Mouse (Mus musculus) midbrain, postnatal 0 days (tissue): ENCODE results near the gene Minar1. TPM values are rescaled to one million over a fixed set of nuclear protein-coding genes. Genes with fewer than 3 reads are reported as not detected.
A peak's percentile ranks its signal among the peaks of the same experiment; 100 is the strongest.

Source experiments
- ATAC-seq: fragments of 200-750 bp; cut with Nextera tagmentation; 2 replicates; pipeline ENCODE4 v1.8.0; 2017; ENCODE audit warnings: moderate number of reproducible peaks, mild to moderate bottlenecking, moderate TSS enrichment, moderate library complexity; ENCODE audit not compliant: low FRiP score
- DNase-seq: peaks from one replicate; pipeline ENCODE4 v3.0.0-alpha.2; 2015; ENCODE audit warnings: low spot score
- H3K27ac ChIP-seq: fragments of 300-500 bp; sonication (generic); 2 replicates; pipeline ENCODE4 v1.5.1; 2014; ENCODE audit warnings: low read depth, mild to moderate bottlenecking, low read length, mixed read lengths
- H3K27me3 ChIP-seq: fragments of 300-500 bp; sonication (generic); 2 replicates; pipeline ENCODE4 v1.6.1; 2014; ENCODE audit warnings: low read length, control low read depth, mixed read lengths; ENCODE audit not compliant: insufficient read depth
- H3K36me3 ChIP-seq: fragments of 300-500 bp; sonication (generic); 2 replicates; pipeline ENCODE4 v1.6.1; 2014; ENCODE audit warnings: low read length, control low read depth, mixed read lengths; ENCODE audit not compliant: insufficient read depth
- H3K4me1 ChIP-seq: fragments of 300-500 bp; sonication (generic); 2 replicates; pipeline ENCODE4 v1.6.1; 2014; ENCODE audit warnings: mild to moderate bottlenecking, control low read depth, antibody characterized with exemption, low read length, mixed read lengths; ENCODE audit not compliant: insufficient read depth
- H3K4me2 ChIP-seq: fragments of 300-500 bp; sonication (generic); 2 replicates; pipeline ENCODE4 v1.6.1; 2014; ENCODE audit warnings: low read depth, mild to moderate bottlenecking, low read length, mixed read lengths; ENCODE audit not compliant: poor library complexity, severe bottlenecking
- H3K4me3 ChIP-seq: fragments of 300-500 bp; sonication (generic); 2 replicates; pipeline ENCODE4 v1.5.1; 2014; ENCODE audit warnings: low read depth, mild to moderate bottlenecking, low read length, moderate library complexity
- H3K9ac ChIP-seq: fragments of 300-500 bp; sonication (generic); replicated peaks from 2 replicates; pipeline ENCODE4 v1.6.1; 2014; ENCODE audit warnings: mild to moderate bottlenecking, low read length, moderate library complexity, mixed read lengths; ENCODE audit not compliant: poor library complexity, severe bottlenecking
- H3K9me3 ChIP-seq: fragments of 300-500 bp; sonication (generic); 2 replicates; pipeline ENCODE4 v1.6.1; 2016; ENCODE audit warnings: low read length, control low read depth
- CTCF ChIP-seq: IDR thresholded peaks from 2 replicates; pipeline ENCODE4 v1.5.1; 2016; ENCODE audit warnings: antibody characterized with exemption, mild to moderate bottlenecking
- WGBS: fragments of 180-500 bp; shearing (Covaris S2); extraction: QIAGEN DNeasy Blood & Tissue Kit; methylation state at CpG from one replicate; pipeline ENCODE4 v1.1.7; 2014; 5-methylcytosine and 5-hydroxymethylcytosine counted together
- polyA plus RNA-seq: library from polyadenylated mRNA; unstranded; fragments of >200 nt; fragmentation: Nextera tagmentation; extraction: Ambion mirVana; gene quantifications from 2 replicates; pipeline ENCODE4 v1.2.1, GENCODE M21; 2015
- total RNA-seq: library from RNA; depleted of rRNA; stranded (reverse); fragments of >200 nt; gene quantifications from 2 replicates; pipeline ENCODE4 v1.2.3, GENCODE M21; 2014; rRNA removed

The Minar1 gene
- 17.3 and 17.7 TPM in 2 replicates for total RNA-seq
- 3.1 and 3.5 TPM in 2 replicates for polyA plus RNA-seq

DNA sequence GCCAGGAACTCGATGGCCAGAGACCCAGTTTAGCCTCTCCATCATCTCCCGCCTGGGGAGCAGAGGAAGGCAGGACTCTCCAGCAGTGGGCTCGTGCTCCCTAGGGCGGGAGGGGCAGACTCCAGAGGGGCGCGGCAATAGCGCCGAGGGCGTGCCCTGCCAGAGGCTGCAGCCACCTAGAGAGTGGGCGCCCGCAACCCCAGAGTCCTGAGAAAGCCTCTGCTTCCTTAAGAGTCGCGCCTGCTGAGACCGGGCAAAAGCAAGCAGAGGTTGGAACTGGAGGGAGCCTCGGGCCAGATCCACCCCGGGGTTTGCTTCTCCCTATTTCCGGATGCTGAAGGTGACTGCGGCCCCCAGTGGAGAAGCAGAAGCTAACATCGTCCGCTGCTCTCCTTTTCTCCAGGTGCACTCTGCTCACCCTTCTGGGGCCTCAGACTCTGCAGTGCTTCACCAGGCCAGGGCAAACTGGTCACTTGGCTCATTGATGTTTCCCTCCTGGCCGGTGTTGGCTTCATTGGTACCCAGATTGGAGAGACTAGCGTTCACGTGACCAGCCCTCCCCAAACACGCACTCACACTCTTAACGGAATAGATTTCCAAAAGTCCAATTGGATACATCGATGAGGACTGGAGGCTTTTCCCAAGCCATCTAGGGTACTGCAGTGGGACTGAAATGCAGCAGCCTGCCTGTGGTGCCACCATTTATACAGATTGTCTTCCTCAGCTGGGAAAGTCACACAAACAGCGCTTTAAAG lies at the start of gene Minar1:
TSS of gene Minar1 (minus strand) at position 120 of the 755 bp plus-strand sequence.
- peaks cover 11% of the 10 kb centered on the region; the same call in 1 of the 2 replicates for H3K27me3 ChIP-seq
- TF ChIP-seq CTCF: peak; percentile 69
- peak within 1 kb of the TSS; percentile 93 for H3K4me2 ChIP-seq
- peak within 1 kb of the TSS; percentile 47 for H3K9ac ChIP-seq
- H3K27ac ChIP-seq: no peak within 1 kb of the TSS
- no peaks in the 10 kb centered on the region for H3K9me3 ChIP-seq
- DNase-seq (peak; percentile 69), ATAC-seq (peak; percentile 80)
- peak within 1 kb of the TSS; percentile 64 for H3K4me3 ChIP-seq
- under 1% methylated on average over 27 of the region's 27 CpGs for WGBS
- H3K36me3 ChIP-seq: no peaks in the 10 kb centered on the region
- peaks cover 2% of the 10 kb centered on the region; the same call in 1 of the 2 replicates for H3K4me1 ChIP-seq

DNA sequence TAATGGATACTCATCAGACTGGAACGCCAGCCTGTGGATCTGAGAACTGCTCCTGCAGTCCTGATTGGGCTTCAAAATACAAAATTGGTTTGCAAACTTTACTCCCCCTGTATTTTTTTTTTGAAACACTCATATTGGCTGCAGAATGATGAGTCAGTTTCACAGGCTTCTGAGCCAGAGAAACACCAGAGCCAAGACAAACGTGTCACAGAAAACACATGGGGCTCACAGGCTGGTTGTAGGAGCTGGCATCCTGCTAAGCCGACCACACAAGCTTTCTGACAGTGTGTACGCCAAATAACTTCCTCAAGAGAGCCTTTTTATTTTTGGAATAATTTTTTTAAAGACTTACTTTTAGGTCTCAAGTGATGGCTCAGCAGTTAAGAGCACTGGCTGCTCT lies 47.0 kb upstream of the Minar1 start:
- no peak for DNase-seq
- no peak overlapping the region for H3K9ac ChIP-seq
- no peak for TF ChIP-seq CTCF
- no peak for ATAC-seq
- no peaks in the 10 kb centered on the region for H3K4me1 ChIP-seq
- no peak overlapping the region for H3K4me2 ChIP-seq
- 79% methylated on average over 4 of the region's 4 CpGs for WGBS
- H3K27me3 ChIP-seq: no peaks in the 10 kb centered on the region
- no peaks in the 10 kb centered on the region for H3K36me3 ChIP-seq
- no peak overlapping the region for H3K4me3 ChIP-seq
- H3K9me3 ChIP-seq: no peaks in the 10 kb centered on the region
- no peak overlapping the region for H3K27ac ChIP-seq

DNA sequence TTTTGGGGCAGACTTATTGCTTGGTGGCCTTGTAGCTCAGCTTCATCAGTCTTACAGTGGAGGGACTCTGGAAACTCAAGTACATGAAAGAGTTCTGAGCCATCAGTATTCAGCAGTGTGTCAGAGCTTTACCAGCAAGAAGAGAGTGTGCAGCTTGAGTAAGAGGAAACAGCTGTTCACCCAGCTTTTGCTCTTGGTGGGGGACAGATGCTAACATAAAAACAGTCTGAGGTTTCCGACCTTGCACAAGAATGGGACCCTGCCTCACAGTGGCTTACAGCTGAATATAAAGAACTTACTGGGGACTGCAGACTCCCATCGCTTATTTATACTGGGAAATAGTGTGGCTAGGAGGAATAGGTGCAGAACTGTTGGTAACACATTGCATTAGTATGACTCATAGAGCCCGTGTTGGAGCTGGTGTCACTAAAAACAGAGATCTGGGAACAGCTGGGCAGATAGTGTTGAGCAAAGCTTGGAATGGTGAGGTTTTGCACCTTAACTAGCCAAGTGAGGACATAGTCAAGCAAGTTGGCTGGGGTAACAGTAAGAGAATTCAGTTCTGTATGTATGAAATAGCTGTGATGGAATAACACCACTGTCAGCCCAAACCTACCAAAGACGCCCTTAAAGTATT lies 44.5 kb upstream of the Minar1 start:
- no peak for TF ChIP-seq CTCF
- Histone ChIP-seq H3K27ac (no peak overlapping the region), H3K9me3 (no peaks in the 10 kb centered on the region), H3K4me2 (no peak overlapping the region), H3K36me3 (no peaks in the 10 kb centered on the region), H3K4me1 (no peaks in the 10 kb centered on the region), H3K27me3 (no peaks in the 10 kb centered on the region), H3K4me3 (no peak overlapping the region), H3K9ac (no peak overlapping the region)
- ATAC-seq (no peak), DNase-seq (no peak)
- WGBS: 88% methylated on average over 4 of the region's 4 CpGs

DNA sequence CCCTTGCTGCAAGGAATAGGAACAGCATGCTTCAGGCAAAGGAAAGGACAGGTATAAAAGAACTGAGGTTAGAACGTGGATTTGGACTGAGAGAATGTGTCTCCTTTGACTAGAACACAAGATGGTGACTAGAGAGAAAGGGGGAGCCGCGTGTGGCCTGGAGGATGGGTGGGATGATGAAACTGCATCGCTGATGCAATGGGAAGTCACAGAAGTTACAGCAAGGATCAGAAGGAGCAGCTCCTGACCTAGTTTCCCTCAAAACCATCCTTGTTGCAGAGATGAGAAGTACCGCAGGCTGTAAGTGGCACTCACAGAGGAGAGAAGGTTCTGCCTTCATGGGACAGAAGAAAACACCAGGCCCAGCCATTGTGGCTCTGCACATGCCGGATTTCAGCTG lies 28.0 kb upstream of the Minar1 start:
- H3K9me3 ChIP-seq: no peaks in the 10 kb centered on the region
- H3K4me2 ChIP-seq: no peak overlapping the region
- H3K36me3 ChIP-seq: no peaks in the 10 kb centered on the region
- no peaks in the 10 kb centered on the region for H3K4me1 ChIP-seq
- WGBS: 77% methylated on average over 6 of the region's 6 CpGs
- no peak overlapping the region for H3K27ac ChIP-seq
- DNase-seq: no peak
- TF ChIP-seq CTCF: no peak
- no peak overlapping the region for H3K4me3 ChIP-seq
- H3K9ac ChIP-seq: no peak overlapping the region
- no peaks in the 10 kb centered on the region for H3K27me3 ChIP-seq
- no peak; the same call in 1 of the 2 replicates for ATAC-seq

DNA sequence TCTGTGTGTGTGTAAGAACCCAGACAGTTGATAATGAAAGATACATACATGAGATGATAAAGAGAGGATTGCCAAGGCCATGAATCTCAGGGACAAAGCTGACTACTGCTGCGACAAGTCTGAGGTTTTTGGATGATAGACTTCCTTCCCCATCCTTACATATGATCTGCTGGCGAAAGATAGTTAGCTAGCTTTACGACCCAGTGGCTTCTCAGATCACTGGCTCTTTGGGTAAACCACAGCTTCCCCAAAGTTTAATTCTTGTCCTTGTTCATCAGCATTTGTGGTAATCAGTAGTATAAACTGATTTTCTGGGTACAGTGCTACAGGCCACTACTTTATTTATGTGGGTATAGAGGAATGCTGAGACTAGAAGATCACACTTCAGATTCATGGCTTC lies 14.5 kb upstream of the Minar1 start:
- Histone ChIP-seq H3K4me3 (no peak overlapping the region), H3K4me2 (no peak overlapping the region), H3K27me3 (no peaks in the 10 kb centered on the region), H3K9ac (no peak overlapping the region), H3K4me1 (no peaks in the 10 kb centered on the region), H3K27ac (no peak overlapping the region), H3K9me3 (no peaks in the 10 kb centered on the region), H3K36me3 (no peaks in the 10 kb centered on the region)
- ATAC-seq (no peak), DNase-seq (no peak)
- TF ChIP-seq CTCF: no peak
- 90% methylated on average over 3 of the region's 3 CpGs for WGBS
